14 mouse cellular contexts compared by ENCODE assay signal in the genomic region with DNA sequence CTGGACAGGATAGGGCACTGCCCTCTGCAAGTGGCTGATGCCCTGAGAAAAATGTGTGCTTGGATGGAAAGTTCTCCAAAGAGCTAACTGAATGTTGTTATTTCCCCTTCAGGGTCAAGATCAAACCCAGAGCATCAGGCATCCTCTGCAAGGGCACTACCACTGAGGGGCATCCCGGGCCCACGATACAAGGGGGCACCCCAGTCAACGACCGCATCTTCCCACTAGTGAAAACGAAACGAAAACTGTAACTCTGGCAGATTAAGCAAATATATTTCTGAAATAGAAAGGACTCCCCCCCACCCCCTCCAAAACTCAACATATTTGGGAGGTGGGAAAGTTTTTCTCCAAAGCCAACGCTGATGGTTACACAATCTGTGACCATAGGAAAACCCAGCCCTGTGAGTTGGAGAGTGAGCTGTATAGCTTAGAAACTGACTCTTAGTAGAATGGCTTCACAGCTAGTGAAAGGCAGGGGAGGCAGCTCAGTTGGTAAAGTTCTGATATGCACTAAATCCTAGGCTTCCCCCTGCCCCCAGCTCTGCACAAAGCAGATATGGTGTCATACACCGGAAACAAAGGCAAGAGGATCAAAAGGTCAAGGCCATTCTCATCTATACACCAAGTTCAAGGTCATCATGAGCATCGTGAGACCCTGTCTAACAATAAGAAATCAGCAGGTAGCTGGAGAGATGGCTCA. TPM values are rescaled to one million over a fixed set of nuclear protein-coding genes. Genes with fewer than 3 reads are reported as not detected.
DNase-seq lines count a peak whose midpoint lies in the region; ATAC-seq and TF ChIP-seq lines count a peak whose summit lies in the region.
"Had no signal": no experiment of that assay in that cellular context is flagged by ENCODE, and none has a peak within 500 bp of the region (broad histone marks: within the 10 kb centered on the region; RNA-seq: fewer than 3 reads in every experiment).

No protein-coding gene starts in this region.

- no peaks in the 10 kb centered on the region for H3K9me3 ChIP-seq in liver, postnatal 0 days (ENCODE audit: low read length)
- H3K9me3 ChIP-seq in forebrain, embryonic 16.5 days (ENCODE audit: control insufficient read depth, low read length), result no peaks in the 10 kb centered on the region
- H3K9me3 ChIP-seq: embryonic facial prominence, embryonic 15.5 days; heart, embryonic 13.5 days; lung, embryonic 15.5 days had no signal

- peaks cover 11% of the 10 kb centered on the region for H3K36me3 ChIP-seq in spleen, adult 2 months (ENCODE audit: control insufficient read depth, insufficient read depth, low read length)
- H3K36me3 ChIP-seq in liver, postnatal 0 days (replicated peaks; ENCODE audit: insufficient read depth, low read length), result 0 out of 2 replicates have a peak, but pooled peaks cover 2% of the 10 kb centered on the region
- H3K36me3 ChIP-seq in forebrain, embryonic 16.5 days (ENCODE audit: control insufficient read depth, insufficient read depth), result no peaks in the 10 kb centered on the region
- H3K36me3 ChIP-seq: embryonic facial prominence, embryonic 15.5 days; heart, embryonic 13.5 days; lung, embryonic 15.5 days had no signal

- H3K4me2 ChIP-seq in liver, postnatal 0 days (ENCODE audit: low read depth, low read length), result peak overlapping the region; percentile 65
- no peak overlapping the region for H3K4me2 ChIP-seq in forebrain, embryonic 16.5 days (ENCODE audit: low read length)
- H3K4me2 ChIP-seq: embryonic facial prominence, embryonic 15.5 days; heart, embryonic 13.5 days; lung, embryonic 15.5 days had no signal

- 12% methylated on average over 9 of the region's 9 CpGs for WGBS in spleen, adult 2 months
- WGBS in liver, postnatal 0 days (ENCODE audit: insufficient replicate concordance), result 53% methylated on average over 9 of the region's 9 CpGs
- WGBS in forebrain, embryonic 16.5 days, result 88% methylated on average over 9 of the region's 9 CpGs

- peak overlapping the region; percentile 31 for H3K9ac ChIP-seq in liver, postnatal 0 days (replicated peaks)
- no peak overlapping the region for H3K9ac ChIP-seq in forebrain, embryonic 16.5 days (replicated peaks; ENCODE audit: low read depth, low read length)
- H3K9ac ChIP-seq: embryonic facial prominence, embryonic 15.5 days; heart, embryonic 13.5 days; hindbrain, embryonic 14.5 days; lung, embryonic 15.5 days had no signal

- peak overlapping the region; percentile 76 for H3K27ac ChIP-seq in spleen, adult 2 months (ENCODE audit: insufficient read depth, low read length)
- 0 out of 2 replicates have a peak overlapping the region, but pooled peaks have one; percentile 34 for H3K27ac ChIP-seq in liver, postnatal 0 days (ENCODE audit: low read depth)
- no peak overlapping the region for H3K27ac ChIP-seq in forebrain, embryonic 16.5 days (ENCODE audit: low read length)
- H3K27ac ChIP-seq: embryonic facial prominence, embryonic 15.5 days; heart, embryonic 13.5 days; hindbrain, embryonic 14.5 days; kidney, postnatal 0 days; lung, embryonic 15.5 days had no signal

- H3K4me1 ChIP-seq in spleen, adult 2 months (ENCODE audit: control insufficient read depth, insufficient read depth, insufficient read length), result peaks cover 12% of the 10 kb centered on the region; the same call in 1 of the 2 replicates
- H3K4me1 ChIP-seq in liver, postnatal 0 days (ENCODE audit: insufficient read depth), result peaks cover 39% of the 10 kb centered on the region
- H3K4me1 ChIP-seq in forebrain, embryonic 16.5 days (replicated peaks; ENCODE audit: control insufficient read depth, insufficient read depth, low read length), result no peaks in the 10 kb centered on the region
- H3K4me1 ChIP-seq: embryonic facial prominence, embryonic 15.5 days; lung, embryonic 15.5 days had no signal

- intact Hi-C loops in left cerebral cortex, postnatal 14 days (cut with DNase I), result loop anchor here (1.0 kb wide), 1 partner anchor 48 kb away; no protein-coding TSS in a partner anchor

- no peak for TF ChIP-seq POLR2A in spleen, adult 2 months (IDR thresholded peaks at IDR 0.05; ENCODE audit: low read depth, low read length)

- no peak for TF ChIP-seq EP300 in liver, postnatal 0 days (IDR thresholded peaks at IDR 0.05; ENCODE audit: low read depth)

- no peak for TF ChIP-seq CTCF in spleen, adult 2 months (IDR thresholded peaks at IDR 0.05; ENCODE audit: extremely low read depth, insufficient read depth, insufficient read length, insufficient replicate concordance)
- 0 out of 2 replicates have a peak, but pooled peaks have one; percentile 18 for TF ChIP-seq CTCF in liver, postnatal 0 days (IDR thresholded peaks at IDR 0.05; ENCODE audit: low read depth)

- DNase-seq in spleen, adult 2 months (ENCODE audit: low read depth in 1 of 2, low spot score in 2 of 2), result no peak
- DNase-seq in spleen, postnatal 4 days (ENCODE audit: low spot score in 2 of 2), result no peak
- DNase-seq in liver, postnatal 0 days, result no peak
- peak; percentile 48 to 51 for DNase-seq in thymus, postnatal 36 days
- DNase-seq in left cerebral cortex, postnatal 14 days (ENCODE audit: low spot score in 2 of 2), result no peak
- DNase-seq in right cerebral cortex, postnatal 36 days (ENCODE audit: low spot score in 2 of 2), result no peak

- peak overlapping the region; percentile 17; the same call in 1 of the 2 replicates for H3K4me3 ChIP-seq in spleen, adult 2 months (ENCODE audit: extremely low read depth, insufficient read depth, insufficient read length)
- peak overlapping the region; percentile 16; the same call in 1 of the 2 replicates for H3K4me3 ChIP-seq in liver, postnatal 0 days (ENCODE audit: low read depth, low read length)
- H3K4me3 ChIP-seq in forebrain, embryonic 16.5 days (replicated peaks; ENCODE audit: low read length), result no peak overlapping the region
- H3K4me3 ChIP-seq: embryonic facial prominence, embryonic 15.5 days; heart, embryonic 13.5 days; lung, embryonic 15.5 days had no signal

- no peaks in the 10 kb centered on the region for H3K27me3 ChIP-seq in spleen, adult 2 months (ENCODE audit: control insufficient read depth, insufficient read depth, low read length)
- H3K27me3 ChIP-seq in liver, postnatal 0 days (ENCODE audit: insufficient read depth, low read length), result no peaks in the 10 kb centered on the region
- no peaks in the 10 kb centered on the region for H3K27me3 ChIP-seq in forebrain, embryonic 16.5 days (replicated peaks; ENCODE audit: control insufficient read depth, insufficient read depth, low read length)
- H3K27me3 ChIP-seq: embryonic facial prominence, embryonic 15.5 days; lung, embryonic 15.5 days; Patski had no signal

- ATAC-seq in activated CD4-positive, CD25-positive, alpha-beta regulatory T cell, adult 4 months, result peak; percentile 16
- no peak for ATAC-seq in liver, postnatal 0 days
- no peak for ATAC-seq in forebrain, embryonic 16.5 days
- ATAC-seq: Patski had no signal

RNA-seq across cellular contexts. Expression of a gene that starts 14.5 kb away (rescaled TPM):
- 4.0 and 5.6 TPM in 2 replicates for polyA plus RNA-seq in spleen, adult 2 months (2012; rRNA removed)
- polyA plus RNA-seq in activated CD4-positive, CD25-positive, alpha-beta regulatory T cell, adult 4 months (2017; shearing (Covaris generic)), result 10 to 100 TPM; 68.8 to 72.1 TPM
- polyA plus RNA-seq in liver, postnatal 0 days (2015; fragmentation: Nextera tagmentation; extraction: Ambion mirVana), result 32.1 and 33.8 TPM in 2 replicates
- 75.5 and 90.3 TPM in 2 replicates for polyA plus RNA-seq in forebrain, embryonic 16.5 days (2015; fragmentation: Nextera tagmentation; extraction: Ambion mirVana)
- 10 to 100 TPM; 45.5 to 46.5 TPM for total RNA-seq in left cerebral cortex, postnatal 14 days (2021)

RNA-seq across cellular contexts. Expression of a gene that starts 26.2 kb away (rescaled TPM):
- 65.7 and 76.3 TPM in 2 replicates for polyA plus RNA-seq in spleen, adult 2 months (2012; rRNA removed)
- 1,000 to 10,000 TPM; 1,983 to 1,991 TPM for polyA plus RNA-seq in activated CD4-positive, CD25-positive, alpha-beta regulatory T cell, adult 4 months (2017; shearing (Covaris generic))
- polyA plus RNA-seq in liver, postnatal 0 days (2015; fragmentation: Nextera tagmentation; extraction: Ambion mirVana), result 108 and 110 TPM in 2 replicates
- 8.6 and 9.3 TPM in 2 replicates for polyA plus RNA-seq in forebrain, embryonic 16.5 days (2015; fragmentation: Nextera tagmentation; extraction: Ambion mirVana)
- total RNA-seq in left cerebral cortex, postnatal 14 days (2021), result 10 to 100 TPM in 1 of 2 experiments, 1 to 10 TPM in 1; 9.7 to 11.1 TPM
- polyA plus RNA-seq: Patski had no signal

RNA-seq across cellular contexts. Expression of a gene that starts 51.5 kb away (rescaled TPM):
- polyA plus RNA-seq in spleen, adult 2 months (2012; rRNA removed), result 8.0 and 10.4 TPM in 2 replicates
- polyA plus RNA-seq in activated CD4-positive, CD25-positive, alpha-beta regulatory T cell, adult 4 months (2017; shearing (Covaris generic)), result 1 to 10 TPM; 9.0 to 10.0 TPM
- 7.3 and 8.6 TPM in 2 replicates for polyA plus RNA-seq in liver, postnatal 0 days (2015; fragmentation: Nextera tagmentation; extraction: Ambion mirVana)
- 21.7 and 22.7 TPM in 2 replicates for polyA plus RNA-seq in forebrain, embryonic 16.5 days (2015; fragmentation: Nextera tagmentation; extraction: Ambion mirVana)
- 10 to 100 TPM; 22.6 to 23.2 TPM for total RNA-seq in left cerebral cortex, postnatal 14 days (2021)

RNA-seq across cellular contexts. Expression of a gene that starts 51.8 kb away (rescaled TPM):
- polyA plus RNA-seq in spleen, adult 2 months (2012; rRNA removed), result not detected in 2 replicates
- not detected for polyA plus RNA-seq in activated CD4-positive, CD25-positive, alpha-beta regulatory T cell, adult 4 months (2017; shearing (Covaris generic))
- 0.12 TPM in 1 of 2 replicates, not detected in the other for polyA plus RNA-seq in liver, postnatal 0 days (2015; fragmentation: Nextera tagmentation; extraction: Ambion mirVana)
- 0.81 and 1.1 TPM in 2 replicates for polyA plus RNA-seq in forebrain, embryonic 16.5 days (2015; fragmentation: Nextera tagmentation; extraction: Ambion mirVana)
- 1 to 10 TPM; 2.2 to 3.1 TPM for total RNA-seq in left cerebral cortex, postnatal 14 days (2021)

Comparison
In these comparisons a context has a peak if more than half of its experiments do, and no peak if none do; other contexts are left out.
1. DNase-seq: peak in thymus, postnatal 36 days (2 of 2); none in spleen, adult 2 months (0 of 2), spleen, postnatal 4 days (0 of 2), liver, postnatal 0 days (single experiment), left cerebral cortex, postnatal 14 days (0 of 2) and right cerebral cortex, postnatal 36 days (0 of 2).
2. RNA of a gene that starts 26.2 kb away (polyA plus RNA-seq): 1,983 to 1,991 TPM in activated CD4-positive, CD25-positive, alpha-beta regulatory T cell, adult 4 months; 108 to 110 TPM in liver, postnatal 0 days, 65.7 to 76.3 TPM in spleen, adult 2 months and 8.6 to 9.3 TPM in forebrain, embryonic 16.5 days; every median in the first group is over 10 times any median in the second.